Mouse (Mus musculus): ENCODE measurements around the gene Sufu.

Sufu gene

GRCm38 (mm10) chr19:46516667-46517528, 120.2 kb downstream of the Sufu start:
- DNase-seq = no peak

- peak in 1 of 2 experiments; percentile 51 for DNase-seq
These were observed 121.0 kb downstream of the Sufu start for GRCm38 (mm10) chr19:46517529-46518351.

- DNase-seq = peak; percentile 77 to 87
These were observed 121.7 kb downstream of the Sufu start for GRCm38 (mm10) chr19:46518352-46518787.

- DNase-seq = no peak
These were observed 122.3 kb downstream of the Sufu start for GRCm38 (mm10) chr19:46518828-46519621.

- DNase-seq = no peak
These were observed 125.0 kb downstream of the Sufu start for GRCm38 (mm10) chr19:46521698-46522097.

GRCm38 (mm10) chr19:46522433-46523044, 125.8 kb downstream of the Sufu start:
- peak in 1 of 2 experiments; percentile 24 for DNase-seq

- DNase-seq = peak in 1 of 2 experiments; percentile 7
These were observed 126.4 kb downstream of the Sufu start for GRCm38 (mm10) chr19:46523131-46523479.

GRCm38 (mm10) chr19:46523480-46524151, 126.9 kb downstream of the Sufu start:
- peak; percentile 81 to 91 for DNase-seq

- DNase-seq = no peak
These were observed 127.5 kb downstream of the Sufu start for GRCm38 (mm10) chr19:46524152-46524544.

GRCm38 (mm10) chr19:46524601-46525321, 128.1 kb downstream of the Sufu start:
- DNase-seq = peak; percentile 75 to 86

- DNase-seq = peak in 1 of 2 experiments; percentile 29
These were observed 129.3 kb downstream of the Sufu start for GRCm38 (mm10) chr19:46525691-46526631.

- DNase-seq = peak in 1 of 2 experiments; percentile 11
These were observed 131.2 kb downstream of the Sufu start for GRCm38 (mm10) chr19:46527632-46528528.

- peak; percentile 85 to 93 for DNase-seq
These were observed 132.0 kb downstream of the Sufu start for GRCm38 (mm10) chr19:46528529-46529213.

GRCm38 (mm10) chr19:46529601-46530448, 133.1 kb downstream of the Sufu start:
- DNase-seq = peak in 1 of 2 experiments; percentile 16

- peak; percentile 43 to 59 for DNase-seq
These were observed 133.8 kb downstream of the Sufu start for GRCm38 (mm10) chr19:46530449-46530990.
